Mouse (Mus musculus) liver, embryonic 13.5 days (tissue): ENCODE measurements around the gene Nfam1. TPM values are rescaled to one million over a fixed set of nuclear protein-coding genes. Genes with fewer than 3 reads are reported as not detected.

ENCODE experiments used
- ATAC-seq: fragments of 200-750 bp; cut with Nextera tagmentation; 2 replicates; pipeline ENCODE4 v1.8.0; 2017; ENCODE audit warnings: low read depth, mild to moderate bottlenecking, moderate number of reproducible peaks, moderate library complexity
- DNase-seq: peaks from one replicate; pipeline ENCODE4 v3.0.0; 2022
- H3K27ac ChIP-seq: fragments of 300-500 bp; sonication (generic); 2 replicates; pipeline ENCODE4 v1.5.1; 2015; ENCODE audit warnings: moderate library complexity, mild to moderate bottlenecking, inconsistent platforms
- H3K27me3 ChIP-seq: fragments of 300-500 bp; sonication (generic); 2 replicates; pipeline ENCODE4 v1.6.1; 2015; ENCODE audit warnings: mild to moderate bottlenecking, inconsistent platforms
- H3K36me3 ChIP-seq: fragments of 300-500 bp; sonication (generic); 2 replicates; pipeline ENCODE4 v1.6.1; 2015; ENCODE audit warnings: mild to moderate bottlenecking, inconsistent platforms
- H3K4me1 ChIP-seq: fragments of 300-500 bp; sonication (generic); replicated peaks from 2 replicates; pipeline ENCODE4 v1.6.1; 2015; ENCODE audit warnings: inconsistent platforms
- H3K4me2 ChIP-seq: fragments of 300-500 bp; sonication (generic); 2 replicates; pipeline ENCODE4 v1.6.1; 2015; ENCODE audit warnings: inconsistent platforms, mild to moderate bottlenecking, moderate library complexity
- H3K4me3 ChIP-seq: fragments of 300-500 bp; sonication (generic); replicated peaks from 2 replicates; pipeline ENCODE4 v1.5.1; 2015; ENCODE audit warnings: mild to moderate bottlenecking, inconsistent platforms
- H3K9ac ChIP-seq: fragments of 300-500 bp; sonication (generic); 2 replicates; pipeline ENCODE4 v1.6.1; 2015; ENCODE audit warnings: mild to moderate bottlenecking, inconsistent platforms
- H3K9me3 ChIP-seq: fragments of 300-500 bp; sonication (generic); replicated peaks from 2 replicates; pipeline ENCODE4 v1.6.1; 2016; ENCODE audit warnings: inconsistent platforms
- WGBS: fragments of 180-500 bp; shearing (Covaris S2); methylation state at CpG from one replicate; pipeline ENCODE4 v1.1.7; 2015; ENCODE audit not compliant: insufficient replicate concordance; 5-methylcytosine and 5-hydroxymethylcytosine counted together
- polyA plus RNA-seq: library from polyadenylated mRNA; unstranded; fragments of >200 nt; fragmentation: Nextera tagmentation; extraction: Ambion mirVana; gene quantifications from 2 replicates; pipeline ENCODE4 v1.2.1, GENCODE M21; 2015

Gene Nfam1
- polyA plus RNA-seq, 1 experiment from 2014 or later, result 5.9 TPM

- Histone ChIP-seq H3K4me2 (no peak overlapping the region), H3K4me3 (no peak overlapping the region), H3K27ac (no peak overlapping the region), H3K9ac (no peak overlapping the region), H3K36me3 (no peaks in the 10 kb centered on the region), H3K9me3 (no peaks in the 10 kb centered on the region), H3K27me3 (peaks cover 20% of the 10 kb centered on the region), H3K4me1 (peaks cover 20% of the 10 kb centered on the region)
- peak; percentile 59 for DNase-seq
- WGBS, result 5% methylated on average over 8 of the region's 8 CpGs
- 0 out of 2 replicates have a peak, but pooled peaks have one; percentile 27 for ATAC-seq
These were observed 4.8 kb upstream of the Nfam1 start for GRCm38 (mm10) chr15:83037755-83038483.

- no peak for DNase-seq
- WGBS, result 75% methylated on average over 14 of the region's 14 CpGs
- peaks cover 20% of the 10 kb centered on the region for H3K4me1 ChIP-seq
These were observed 3.9 kb upstream of the Nfam1 start for GRCm38 (mm10) chr15:83036900-83037519.

GRCm38 (mm10) chr15:83036089-83036488 is 3.0 kb upstream of the Nfam1 start:
- Histone ChIP-seq H3K4me3 (no peak overlapping the region), H3K27ac (no peak overlapping the region), H3K4me1 (peaks cover 20% of the 10 kb centered on the region), H3K27me3 (peaks cover 27% of the 10 kb centered on the region), H3K36me3 (no peaks in the 10 kb centered on the region), H3K9ac (no peak overlapping the region), H3K4me2 (no peak overlapping the region), H3K9me3 (no peaks in the 10 kb centered on the region)
- DNase-seq, result no peak
- ATAC-seq, result no peak
- WGBS, result 11% methylated on average over 7 of the region's 7 CpGs

More at GRCm38 (mm10) chr15:83036900-83037519, 3.9 kb upstream of the Nfam1 start:
- Histone ChIP-seq H3K9me3 (no peaks in the 10 kb centered on the region), H3K9ac (no peak overlapping the region), H3K36me3 (no peaks in the 10 kb centered on the region), H3K27me3 (peaks cover 27% of the 10 kb centered on the region), H3K4me3 (no peak overlapping the region), H3K27ac (no peak overlapping the region), H3K4me2 (no peak overlapping the region)
- no peak for ATAC-seq

GRCm38 (mm10) chr15:83034275-83034977 is 1.3 kb upstream of the Nfam1 start:
- H3K4me1 ChIP-seq, result peaks cover 26% of the 10 kb centered on the region
- 32% methylated on average over 17 of the region's 17 CpGs for WGBS
- no peak overlapping the region for H3K27ac ChIP-seq
- H3K36me3 ChIP-seq, result no peaks in the 10 kb centered on the region
- ATAC-seq, result no peak
- H3K9ac ChIP-seq, result no peak overlapping the region
- H3K4me3 ChIP-seq, result no peak overlapping the region
- H3K9me3 ChIP-seq, result no peaks in the 10 kb centered on the region
- H3K4me2 ChIP-seq, result peak overlapping the region; percentile 23
- no peak for DNase-seq
- peaks cover 27% of the 10 kb centered on the region for H3K27me3 ChIP-seq

- H3K9ac ChIP-seq, result no peak overlapping the region
- H3K4me2 ChIP-seq, result no peak overlapping the region
- ATAC-seq (no peak), DNase-seq (no peak)
- H3K4me3 ChIP-seq, result no peak overlapping the region; the same call in 1 of the 2 replicates
- H3K9me3 ChIP-seq, result no peaks in the 10 kb centered on the region
- H3K27ac ChIP-seq, result no peak overlapping the region
- H3K27me3 ChIP-seq, result peaks cover 27% of the 10 kb centered on the region
- peaks cover 21% of the 10 kb centered on the region for H3K4me1 ChIP-seq
- WGBS, result 39% methylated on average over 4 of the region's 4 CpGs
- no peaks in the 10 kb centered on the region for H3K36me3 ChIP-seq
These were observed 2.2 kb downstream of the Nfam1 start for GRCm38 (mm10) chr15:83030884-83031283.

- H3K4me2 ChIP-seq, result peak overlapping the region; percentile 19; the same call in 1 of the 2 replicates
- peaks cover 26% of the 10 kb centered on the region for H3K27me3 ChIP-seq
- H3K4me3 ChIP-seq, result no peak overlapping the region
- peaks cover 22% of the 10 kb centered on the region for H3K4me1 ChIP-seq
- DNase-seq (no peak), ATAC-seq (no peak)
- H3K36me3 ChIP-seq, result no peaks in the 10 kb centered on the region
- no peak overlapping the region for H3K9ac ChIP-seq
- H3K9me3 ChIP-seq, result no peaks in the 10 kb centered on the region
- WGBS, result 38% methylated on average over 11 of the region's 11 CpGs
- H3K27ac ChIP-seq, result no peak overlapping the region
These were observed 3.1 kb downstream of the Nfam1 start for GRCm38 (mm10) chr15:83029725-83030718.

GRCm38 (mm10) chr15:83026129-83026528 is 7.0 kb downstream of the Nfam1 start:
- 68% methylated on average over 8 of the region's 8 CpGs for WGBS
- H3K4me3 ChIP-seq, result no peak overlapping the region
- no peaks in the 10 kb centered on the region for H3K9me3 ChIP-seq
- H3K9ac ChIP-seq, result no peak overlapping the region
- H3K27ac ChIP-seq, result no peak overlapping the region
- H3K4me1 ChIP-seq, result peaks cover 11% of the 10 kb centered on the region; the same call in 1 of the 2 replicates
- H3K4me2 ChIP-seq, result no peak overlapping the region
- no peak for DNase-seq
- no peaks in the 10 kb centered on the region for H3K27me3 ChIP-seq
- no peaks in the 10 kb centered on the region for H3K36me3 ChIP-seq
- no peak for ATAC-seq

GRCm38 (mm10) chr15:83025041-83025760 is 7.9 kb downstream of the Nfam1 start:
- no peak overlapping the region for H3K9ac ChIP-seq
- no peak for DNase-seq
- no peak overlapping the region for H3K4me2 ChIP-seq
- peaks cover 10% of the 10 kb centered on the region; the same call in 1 of the 2 replicates for H3K4me1 ChIP-seq
- ATAC-seq, result no peak
- no peak overlapping the region for H3K4me3 ChIP-seq
- no peaks in the 10 kb centered on the region for H3K9me3 ChIP-seq
- H3K36me3 ChIP-seq, result no peaks in the 10 kb centered on the region
- no peak overlapping the region for H3K27ac ChIP-seq
- no peaks in the 10 kb centered on the region for H3K27me3 ChIP-seq
- 63% methylated on average over 25 of the region's 25 CpGs for WGBS

GRCm38 (mm10) chr15:83022947-83023346 is 10.2 kb downstream of the Nfam1 start:
- Histone ChIP-seq H3K36me3 (no peaks in the 10 kb centered on the region), H3K27ac (no peak overlapping the region), H3K4me2 (no peak overlapping the region), H3K9ac (no peak overlapping the region), H3K27me3 (no peaks in the 10 kb centered on the region), H3K9me3 (no peaks in the 10 kb centered on the region), H3K4me1 (peaks cover 5% of the 10 kb centered on the region; the same call in 1 of the 2 replicates), H3K4me3 (no peak overlapping the region)
- WGBS, result 60% methylated on average over 8 of the region's 8 CpGs
- ATAC-seq (no peak), DNase-seq (no peak)

GRCm38 (mm10) chr15:83010990-83011664 is 22.0 kb downstream of the Nfam1 start:
- Histone ChIP-seq H3K9ac (no peak overlapping the region), H3K9me3 (no peaks in the 10 kb centered on the region), H3K4me1 (peaks cover 24% of the 10 kb centered on the region), H3K36me3 (no peaks in the 10 kb centered on the region), H3K4me2 (no peak overlapping the region), H3K27me3 (no peaks in the 10 kb centered on the region), H3K4me3 (no peak overlapping the region), H3K27ac (no peak overlapping the region)
- 68% methylated on average over 15 of the region's 15 CpGs for WGBS
- ATAC-seq (no peak), DNase-seq (no peak)
